Mouse (Mus musculus) embryo, embryonic 10 days (tissue): ENCODE measurements around the gene Aff1.
A peak's percentile ranks its signal among the peaks of the same experiment; 100 is the strongest.

Experiments
- DNase-seq: peaks from one replicate; pipeline ENCODE4 v3.0.0-alpha.2; 2015; ENCODE audit warnings: low spot score

Gene Aff1

DNA sequence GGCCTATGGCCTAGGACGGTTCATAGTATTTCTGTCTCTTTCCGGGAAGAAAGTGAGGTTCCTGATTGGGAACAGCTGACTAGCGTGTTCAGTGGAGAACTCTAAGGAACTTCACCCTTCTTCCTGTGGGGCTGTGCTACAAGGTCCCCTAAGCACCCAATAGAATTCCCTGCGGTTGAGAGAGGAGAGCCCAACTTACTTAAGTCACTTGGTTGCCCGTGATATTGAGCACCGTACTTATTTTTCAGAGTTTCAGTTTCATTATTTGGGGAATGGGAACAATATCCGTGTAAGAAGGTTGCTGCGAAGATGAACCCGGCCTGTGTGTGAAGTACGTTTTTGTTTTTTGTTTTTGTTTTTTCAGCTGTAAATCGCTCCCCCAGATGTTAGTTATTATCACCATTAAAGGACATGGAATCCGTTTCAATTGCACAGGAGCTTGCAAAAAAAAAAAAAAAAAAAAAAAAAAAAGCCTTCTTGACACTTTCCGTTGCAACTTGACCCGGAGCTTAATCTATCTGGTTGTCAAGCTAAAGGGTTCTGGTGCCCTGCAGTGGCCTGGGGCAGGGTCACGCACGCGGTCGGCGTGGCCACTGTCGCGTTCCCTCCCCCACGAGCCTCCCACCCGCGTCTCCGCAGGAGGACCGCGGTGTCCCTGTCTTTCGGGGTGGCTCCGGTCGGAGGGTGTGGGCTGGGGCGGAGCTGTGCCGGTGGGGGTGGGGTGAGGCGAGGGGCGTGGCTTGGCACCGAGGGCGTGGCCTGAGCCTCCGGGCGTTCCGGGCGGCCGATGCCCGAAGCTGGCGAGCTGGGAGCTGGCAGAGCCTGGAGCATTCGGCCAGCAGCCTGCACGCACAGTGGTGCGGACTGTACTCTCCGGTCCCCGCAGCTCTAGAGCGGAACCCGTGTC lies at the start of gene Aff1:
Gene Aff1 (plus strand): TSS at position 751 of the 907 bp plus-strand sequence.
- DNase-seq = peak; percentile 86

DNA sequence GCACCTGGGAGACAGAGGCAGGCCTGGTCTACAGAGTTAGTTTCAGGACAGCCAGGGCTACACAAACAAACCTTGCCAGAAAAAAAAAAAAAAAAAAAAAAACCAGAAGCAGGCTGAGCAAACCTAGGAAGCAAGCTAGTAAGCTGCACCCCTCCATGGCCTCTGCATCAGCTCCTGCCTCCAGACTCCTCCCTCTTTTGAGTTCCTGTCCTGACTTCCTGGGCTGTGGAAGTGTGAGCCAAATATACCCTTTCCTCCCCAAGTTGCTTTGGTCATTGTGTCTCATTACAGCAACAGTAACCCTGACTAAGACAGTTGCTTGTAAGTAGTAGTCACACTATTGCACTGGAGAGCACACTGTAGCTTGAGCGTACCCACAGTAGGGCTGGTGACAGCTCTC lies 48.0 kb upstream of the Aff1 start:
- no peak for DNase-seq

DNA sequence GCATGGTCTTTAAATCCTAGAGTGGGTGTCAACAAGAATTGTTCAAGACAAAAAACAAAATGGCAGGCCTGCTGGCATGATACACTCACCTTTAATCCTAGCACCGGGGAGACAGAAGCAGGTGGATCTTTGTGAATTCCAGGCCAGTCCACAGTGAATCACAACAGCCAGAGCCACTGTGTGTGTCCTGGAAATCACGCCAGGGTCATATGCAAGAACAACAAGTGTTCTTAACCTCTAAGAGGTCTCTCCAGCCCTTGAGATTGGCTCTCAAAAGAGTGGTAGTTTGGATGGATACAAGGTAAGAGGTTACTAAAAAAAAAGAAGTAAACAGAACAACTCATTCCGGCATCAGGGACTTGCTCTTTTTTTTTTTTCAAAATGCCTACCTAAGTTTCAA lies 44.9 kb upstream of the Aff1 start:
- no peak for DNase-seq

DNA sequence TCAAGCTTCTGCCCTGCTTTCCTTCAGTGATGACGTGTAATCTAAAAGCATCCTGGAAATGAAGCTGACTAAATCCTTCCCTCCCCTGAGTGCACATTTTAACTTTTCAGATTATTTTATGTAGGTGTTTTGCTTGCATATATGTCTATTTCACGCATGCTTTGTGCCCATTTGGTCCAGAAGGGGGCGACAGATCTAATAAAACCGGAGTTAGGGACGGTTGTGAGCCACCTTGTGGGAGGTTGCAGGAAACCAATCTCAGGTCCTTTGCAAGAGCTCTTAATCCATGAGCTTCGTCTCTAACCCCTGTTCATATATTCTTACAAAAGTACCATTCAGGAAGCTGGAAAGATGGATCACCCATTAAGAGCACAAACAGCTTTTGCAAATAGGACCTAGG lies 37.9 kb upstream of the Aff1 start:
- peak; percentile 79 for DNase-seq

DNA sequence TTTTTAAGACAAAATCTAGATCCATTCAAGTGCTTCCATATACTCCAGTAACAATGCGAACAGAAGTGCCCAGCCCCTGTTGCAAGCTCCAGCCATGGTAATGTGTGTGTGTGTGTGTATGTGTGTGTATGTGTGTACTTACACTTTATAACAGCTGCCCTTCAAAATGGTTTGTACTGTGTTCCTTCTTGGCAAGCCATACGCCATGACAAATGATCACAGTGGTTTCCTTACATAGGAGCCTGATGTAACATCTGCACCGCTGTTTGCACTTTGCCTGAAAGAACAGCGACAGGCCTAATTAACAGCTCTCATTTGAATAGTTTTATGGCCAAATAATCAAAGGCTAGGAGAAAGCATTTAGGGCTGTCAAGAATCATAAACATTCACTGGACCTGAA lies 37.4 kb upstream of the Aff1 start:
- no peak for DNase-seq

DNA sequence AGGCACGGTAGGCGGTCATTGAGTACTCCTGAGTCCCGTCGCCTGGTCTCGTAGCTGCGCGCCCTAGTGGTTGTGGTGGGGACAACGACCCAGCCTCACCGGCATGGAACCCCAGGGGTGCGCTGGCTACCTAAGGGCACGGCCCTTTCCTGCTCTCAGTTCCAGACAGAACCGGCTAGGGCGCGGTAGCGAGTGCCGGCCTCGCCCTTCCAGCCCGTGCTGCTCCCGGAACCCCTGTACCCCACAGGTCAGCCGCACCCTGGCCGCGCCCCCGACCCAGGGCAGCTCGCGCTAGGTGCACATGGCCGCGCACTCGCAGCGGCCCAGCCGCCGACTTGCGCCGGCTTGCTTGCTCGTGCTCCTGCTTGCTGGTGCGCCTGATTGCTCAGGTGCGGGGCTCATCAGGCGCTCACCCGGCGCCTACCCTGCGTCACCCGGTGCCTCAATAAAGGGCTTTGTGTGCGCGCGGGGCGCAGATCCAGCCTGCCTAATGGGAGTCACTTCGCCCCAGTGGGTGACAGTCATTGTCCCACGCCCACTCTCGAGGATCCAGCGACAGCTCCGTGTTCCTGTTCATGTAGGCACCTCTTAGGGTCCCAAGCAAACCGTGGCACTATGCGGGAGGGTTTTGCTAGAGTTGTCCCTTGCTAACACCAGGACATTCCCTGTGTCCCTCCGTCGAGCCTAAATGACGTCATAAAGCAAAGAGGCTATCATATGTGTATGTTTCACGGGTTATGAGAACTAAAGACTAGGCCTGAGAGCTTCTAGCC lies 36.6 kb upstream of the Aff1 start, which contains the start of gene 1700016H13Rik:
Gene 1700016H13Rik (minus strand): TSS at position 665 of the 773 bp plus-strand sequence.
- DNase-seq = peak; percentile 87

DNA sequence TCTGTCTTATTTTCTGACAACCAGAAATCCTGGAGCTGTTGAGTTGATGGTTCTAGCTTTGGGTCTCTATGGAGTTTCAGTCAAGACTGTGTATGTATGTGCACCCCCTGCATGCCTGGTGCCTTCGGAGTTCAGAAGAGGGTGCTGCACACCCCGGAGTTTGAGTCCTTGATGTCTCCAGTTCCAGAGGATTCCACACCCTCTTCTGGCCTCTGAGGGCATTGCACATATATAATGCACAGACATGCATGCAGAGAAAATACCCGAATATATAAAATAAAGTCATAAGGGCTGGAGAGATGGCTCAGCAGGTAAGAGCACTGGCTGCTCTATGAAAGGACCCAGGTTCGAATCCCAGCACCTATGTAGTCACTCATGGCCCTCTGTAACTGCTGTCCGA lies 33.3 kb upstream of the Aff1 start:
- DNase-seq = peak; percentile 40

DNA sequence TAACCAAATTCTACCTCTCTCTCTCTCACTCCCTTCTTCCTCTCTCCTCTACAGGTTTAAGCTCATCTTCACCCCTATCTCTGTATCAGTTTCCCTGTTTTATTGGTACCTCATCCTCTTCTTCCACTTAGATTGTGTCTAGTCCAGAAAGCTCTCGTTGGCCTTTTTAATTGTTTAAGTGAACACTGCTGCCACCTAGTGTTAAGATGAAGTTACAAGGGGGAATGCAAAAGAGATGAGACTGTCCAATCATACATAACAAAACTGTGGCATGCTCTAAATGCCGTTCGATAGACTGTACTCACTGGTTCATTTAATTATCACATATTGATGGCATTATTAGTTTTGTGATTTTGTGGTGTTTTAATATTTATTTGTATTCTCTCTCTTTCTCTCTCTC lies 32.6 kb upstream of the Aff1 start:
- peak; percentile 83 for DNase-seq

DNA sequence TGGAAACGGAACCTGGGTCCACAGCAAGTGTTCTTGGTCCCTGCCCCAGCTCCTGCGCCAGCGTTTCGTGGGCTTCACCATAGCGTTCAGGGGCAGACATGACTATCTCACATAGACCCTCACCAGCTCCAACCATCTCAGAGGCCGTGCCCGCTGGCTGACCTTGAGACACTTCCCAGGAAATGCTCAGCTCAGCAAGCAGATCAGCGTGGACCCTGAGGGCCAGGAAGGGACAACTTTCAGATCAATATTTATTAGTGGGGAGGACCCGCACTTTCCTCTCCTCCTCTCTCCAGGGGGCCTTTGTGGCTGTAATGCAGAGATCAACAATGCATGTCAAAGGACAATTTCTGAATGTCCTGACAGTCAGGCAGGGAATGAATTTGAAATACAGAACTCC lies 27.2 kb upstream of the Aff1 start:
- no peak for DNase-seq

DNA sequence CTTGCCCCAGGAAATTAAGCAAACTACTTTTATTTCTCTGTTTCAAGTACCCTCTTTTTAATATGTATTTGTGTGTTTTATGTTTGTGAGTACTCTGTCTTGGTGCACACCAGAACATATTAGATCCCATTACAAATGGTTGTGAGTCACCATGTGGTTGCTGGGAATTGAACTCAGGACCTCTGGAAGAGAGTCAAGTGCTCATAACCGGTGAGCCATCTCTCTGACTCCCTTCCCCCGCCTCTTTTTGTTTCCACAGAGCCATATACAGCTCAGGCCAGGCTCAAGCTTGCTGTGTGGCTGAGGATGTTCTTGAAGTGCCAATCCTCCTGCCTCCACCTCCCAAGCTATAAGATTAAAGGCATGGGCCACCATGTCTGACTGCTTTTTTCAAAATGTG lies 26.3 kb upstream of the Aff1 start:
- DNase-seq = no peak

DNA sequence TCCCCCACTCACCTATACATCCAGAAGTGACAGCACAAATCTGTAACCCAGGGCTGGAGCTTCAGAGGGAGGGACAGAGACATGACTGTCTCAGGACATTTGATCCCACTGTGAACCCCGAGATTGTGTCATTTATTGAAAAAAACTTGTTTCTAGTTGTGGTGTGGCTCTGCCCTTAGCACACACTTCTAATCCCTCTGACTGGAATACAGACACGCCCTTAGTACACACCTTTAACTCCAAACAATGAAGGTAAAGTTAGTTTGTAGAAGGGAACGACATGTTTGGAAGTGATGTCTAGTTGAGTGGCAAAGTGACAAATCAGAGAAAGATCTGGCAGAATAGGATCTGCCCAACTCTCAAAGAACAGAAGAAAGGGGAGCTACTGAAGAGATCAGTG lies 20.3 kb upstream of the Aff1 start:
- DNase-seq = no peak

DNA sequence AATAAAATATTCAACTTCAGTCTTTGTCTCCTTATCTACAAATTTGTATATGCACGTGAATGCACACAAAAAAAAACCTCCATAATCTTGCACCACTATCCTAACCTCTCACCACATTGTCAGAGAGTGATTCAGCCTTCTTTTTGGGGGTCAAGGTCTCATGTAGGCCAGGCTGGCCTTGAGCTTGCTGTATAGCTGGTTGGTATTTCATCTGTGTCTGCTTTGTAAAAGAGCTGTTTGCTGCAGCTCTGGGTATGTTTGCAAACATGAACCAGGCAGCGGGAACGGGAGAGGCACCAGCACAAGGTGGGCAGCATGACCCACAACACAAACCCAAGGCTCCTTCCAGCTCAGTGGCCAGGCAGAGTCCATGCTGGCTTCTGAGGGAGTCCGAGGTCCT lies 18.6 kb upstream of the Aff1 start:
- DNase-seq = no peak

DNA sequence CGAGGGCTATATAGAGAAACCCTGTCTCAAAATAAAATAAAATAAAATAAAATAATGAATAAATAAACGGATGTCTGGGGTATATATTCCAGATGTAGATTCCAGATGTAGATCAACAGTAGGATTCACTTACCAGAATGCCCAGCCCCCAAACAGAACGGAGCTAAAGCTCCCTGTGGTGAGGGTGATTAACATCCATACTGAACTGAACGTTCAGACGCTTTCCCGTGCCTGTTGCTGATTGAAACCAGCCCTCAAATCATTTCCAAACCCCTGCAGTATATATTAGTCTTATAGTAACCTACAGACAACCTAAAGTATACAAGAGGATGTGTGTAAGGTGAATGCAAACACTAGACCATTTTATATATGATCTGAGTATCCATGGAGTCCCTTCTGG lies 17.7 kb upstream of the Aff1 start:
- peak; percentile 21 for DNase-seq

DNA sequence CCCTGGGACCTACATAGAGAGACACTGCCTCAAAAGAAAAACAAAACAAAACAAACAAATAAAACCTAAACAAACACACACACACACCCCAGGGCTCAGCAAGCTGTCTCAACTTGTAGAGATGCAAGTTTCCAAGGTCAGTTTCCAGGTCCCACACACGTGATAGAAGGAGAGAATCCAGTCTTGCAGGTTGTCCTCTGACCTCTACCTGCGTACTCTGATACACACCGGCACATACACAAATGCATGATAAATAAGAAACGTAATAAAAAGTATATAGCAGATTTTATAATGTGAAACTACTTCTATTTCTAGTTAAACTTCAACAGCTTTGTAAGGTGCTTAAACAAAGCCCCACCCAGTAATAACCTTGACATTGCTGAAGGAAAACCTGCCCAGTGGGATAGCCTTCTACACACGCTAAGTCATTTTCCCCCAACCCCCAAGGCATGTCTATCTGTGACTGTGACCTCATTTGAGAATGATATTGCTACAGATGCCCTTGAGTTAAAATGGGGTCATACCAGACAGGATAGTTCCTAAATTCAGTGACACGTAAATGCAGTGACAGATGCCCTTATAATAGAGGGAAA lies 15.8 kb upstream of the Aff1 start:
- DNase-seq = no peak

DNA sequence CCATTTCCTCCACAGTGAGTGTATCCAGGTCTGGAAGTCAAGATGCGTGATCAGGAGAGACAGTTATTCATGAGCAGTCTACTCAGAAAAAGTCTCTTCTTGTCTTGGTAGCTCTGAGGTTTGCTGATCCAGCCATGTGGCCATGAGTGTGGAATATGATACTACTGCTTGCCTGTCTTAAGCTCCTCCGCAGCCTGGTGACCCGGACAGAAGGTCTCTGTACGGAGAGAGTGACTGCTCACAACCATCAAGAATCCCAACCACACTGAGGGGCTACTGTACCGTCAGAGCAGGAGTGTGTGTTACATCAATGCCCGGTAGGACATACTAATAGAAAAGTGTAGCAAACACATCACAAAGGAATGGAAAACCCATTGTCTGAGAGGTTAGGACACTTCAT lies 14.3 kb upstream of the Aff1 start:
- no peak for DNase-seq

DNA sequence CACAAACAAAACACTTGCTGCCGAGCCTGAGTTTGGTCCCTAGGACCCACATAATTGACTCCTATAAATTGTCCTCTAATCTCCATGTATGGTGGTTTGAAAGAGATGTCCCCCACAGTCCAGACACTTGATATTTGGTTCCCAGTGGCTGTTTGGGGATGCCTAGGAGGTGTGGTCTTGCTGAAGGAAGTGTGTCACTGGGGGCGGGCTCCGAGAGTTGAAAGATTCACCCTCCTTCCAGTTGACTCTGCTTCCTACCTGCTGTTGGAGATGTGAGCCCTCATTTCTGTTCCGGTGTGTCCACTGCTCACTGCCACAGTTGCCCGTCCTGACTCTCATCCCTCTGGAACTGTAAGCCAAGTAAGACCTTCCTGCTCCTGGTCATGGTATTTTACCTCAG lies 13.2 kb upstream of the Aff1 start:
- DNase-seq = no peak

DNA sequence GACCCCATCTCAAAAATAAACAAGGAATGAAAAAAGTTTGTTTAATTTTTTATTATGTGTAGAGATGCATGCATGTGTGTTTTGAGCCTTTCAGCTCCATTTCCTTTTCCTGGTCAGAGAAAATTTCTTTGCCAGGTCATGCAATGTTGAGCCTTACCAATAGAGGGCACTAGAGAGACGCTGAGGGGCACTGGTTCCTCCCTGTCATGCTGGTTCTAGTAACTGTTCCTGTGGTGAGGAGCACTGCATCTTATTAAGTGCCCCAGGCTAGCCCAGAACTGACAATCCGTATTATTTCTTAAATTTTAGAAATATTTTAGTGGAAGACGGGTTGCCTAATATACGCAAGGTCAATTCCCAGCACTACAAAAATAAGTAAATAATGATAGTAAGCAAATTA lies 11.8 kb upstream of the Aff1 start:
- peak; percentile 86 for DNase-seq

DNA sequence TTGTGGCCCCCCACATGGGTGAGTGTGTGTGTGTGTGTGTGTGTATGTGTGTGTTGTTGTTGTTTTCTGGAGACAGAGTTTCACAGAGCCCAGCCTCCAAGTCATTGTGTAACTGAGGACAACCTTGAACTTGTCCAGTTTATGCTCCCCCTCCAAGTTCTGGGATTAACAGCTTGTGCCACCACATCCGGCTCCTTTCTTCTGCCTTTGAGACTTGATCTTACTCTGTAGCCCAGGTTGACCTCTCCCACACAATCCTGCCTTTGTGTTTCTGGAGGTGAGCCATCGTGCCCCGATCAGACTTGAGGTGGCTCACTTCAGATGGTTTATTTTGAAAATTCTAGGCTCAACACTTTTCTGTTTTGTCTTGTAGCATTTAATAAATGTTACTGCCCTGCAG lies 10.3 kb upstream of the Aff1 start:
- DNase-seq = no peak

DNA sequence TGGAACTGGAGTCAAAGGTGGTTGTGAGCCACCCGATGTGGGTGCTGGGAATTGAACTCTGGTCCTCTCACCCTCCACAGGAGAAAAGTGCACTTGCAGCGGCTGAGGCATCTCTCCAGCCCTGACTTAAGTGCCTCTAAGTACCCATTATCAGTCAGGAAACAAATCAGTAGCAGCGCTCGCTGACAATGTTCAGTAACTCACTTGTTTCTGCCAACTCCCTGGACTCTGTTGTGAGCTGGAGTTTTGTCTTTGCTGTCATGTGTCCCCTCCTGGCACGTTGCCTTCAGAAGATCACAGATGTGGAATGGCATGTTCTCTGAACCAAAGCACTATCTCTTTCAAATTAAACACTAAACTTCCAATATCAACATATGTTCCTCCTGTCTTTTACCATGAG lies 2.5 kb upstream of the Aff1 start:
- no peak for DNase-seq

DNA sequence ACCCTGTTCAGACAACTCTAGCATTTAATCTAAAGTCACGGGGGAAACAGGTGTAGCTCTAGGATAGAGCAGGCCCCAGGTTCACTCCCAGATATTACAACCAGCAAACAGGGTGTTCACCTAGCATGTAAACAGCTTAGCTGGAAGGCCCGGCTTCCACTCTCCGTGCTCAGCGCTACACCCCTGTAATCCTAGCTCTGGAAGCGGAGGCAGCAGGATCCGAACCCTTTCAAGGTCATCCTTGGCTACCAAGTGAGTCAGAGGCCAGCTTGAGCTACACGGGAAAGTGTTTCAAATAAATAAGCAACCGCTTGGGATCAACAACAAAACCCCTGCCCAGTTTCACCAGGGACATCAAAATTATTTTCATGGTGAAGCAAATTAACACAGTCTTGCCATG lies 2.0 kb upstream of the Aff1 start:
- no peak for DNase-seq

DNA sequence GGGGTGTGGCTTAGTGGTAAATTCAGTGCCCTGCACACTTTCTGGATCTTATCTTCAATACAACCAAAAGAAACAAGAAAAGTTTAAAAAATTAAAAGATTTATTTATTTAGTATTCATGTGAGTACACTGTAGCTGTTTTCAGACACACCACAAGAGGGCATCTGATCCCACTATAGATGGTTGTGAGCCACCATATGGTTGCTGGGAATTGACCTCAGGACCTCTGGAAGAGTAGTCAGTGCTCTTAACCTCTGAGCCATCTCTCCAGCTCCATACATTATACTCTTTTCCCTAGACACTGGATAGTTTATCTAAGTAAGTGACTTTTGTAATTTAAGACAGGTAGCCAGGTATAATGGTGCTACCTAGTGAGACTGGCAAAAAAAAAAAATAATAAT lies 1.0 kb upstream of the Aff1 start:
- DNase-seq = no peak

DNA sequence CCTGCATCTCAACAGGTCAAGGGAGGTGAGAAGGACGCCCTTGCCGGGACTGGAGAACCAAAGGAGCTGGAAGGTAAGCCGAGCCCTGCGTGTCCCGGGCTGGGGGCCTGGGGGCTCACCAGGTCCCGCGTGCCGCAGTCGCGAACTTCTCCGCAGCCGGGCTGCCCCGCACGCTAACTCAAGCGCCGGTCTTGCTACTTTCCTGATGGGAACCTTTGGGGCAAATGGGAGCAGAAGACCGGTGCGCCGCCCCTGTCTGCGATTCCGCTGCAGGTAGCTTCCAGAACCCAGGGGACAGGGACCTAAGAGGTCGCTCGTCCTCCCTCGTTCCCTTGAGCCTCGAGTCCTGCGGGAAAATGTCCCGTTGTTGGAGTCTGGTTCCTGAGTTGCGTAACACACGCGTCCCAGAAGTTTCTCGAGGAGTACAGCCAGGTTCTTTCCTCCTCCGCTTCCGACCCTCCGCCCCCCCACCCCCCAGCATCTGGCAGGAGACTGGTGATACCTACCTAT lies 412 bp downstream of the Aff1 start:
- peak; percentile 21 for DNase-seq
